Mouse (Mus musculus): ENCODE data around the gene Gm9887. TPM values are rescaled to one million over a fixed set of nuclear protein-coding genes. Genes with fewer than 3 reads are reported as not detected.

Gene Gm9887
- polyA plus RNA-seq, 1 experiment from 2014 or later = 0.51 TPM

Small RNA genes lying within 50 kb of the gene (microRNA-seq; reads per million reads assigned to microRNA genes)
- 0.73 reads per million for gene Gm47299
- not detected for gene Gm47305

Other genes starting within 250 kb of the Gm9887 start
- gene Rps29, start 213.3 kb downstream of the Gm9887 start, polyA plus RNA-seq (2014; fragmentation: Nextera tagmentation; extraction: Ambion mirVana) = 1,138 and 1,407 TPM in 2 replicates
- gene Lrr1, start 203.6 kb downstream of the Gm9887 start, polyA plus RNA-seq (2014; fragmentation: Nextera tagmentation; extraction: Ambion mirVana) = 4.3 and 5.5 TPM in 2 replicates
- gene Rpl36al, start 188.4 kb downstream of the Gm9887 start, polyA plus RNA-seq (2014; fragmentation: Nextera tagmentation; extraction: Ambion mirVana) = 340 and 383 TPM in 2 replicates
- 37.6 and 39.9 TPM in 2 replicates for gene Mgat2, start 188.3 kb downstream of the Gm9887 start, polyA plus RNA-seq (2014; fragmentation: Nextera tagmentation; extraction: Ambion mirVana)
- 12.7 and 15.0 TPM in 2 replicates for gene Gm49383, start 175.4 kb downstream of the Gm9887 start, polyA plus RNA-seq (2014; fragmentation: Nextera tagmentation; extraction: Ambion mirVana)
- 7.0 and 7.6 TPM in 2 replicates for gene Dnaaf2, start 174.0 kb downstream of the Gm9887 start, polyA plus RNA-seq (2014; fragmentation: Nextera tagmentation; extraction: Ambion mirVana)
- gene Gm49384, start 168.2 kb downstream of the Gm9887 start, polyA plus RNA-seq (2014; fragmentation: Nextera tagmentation; extraction: Ambion mirVana) = 11.7 and 13.8 TPM in 2 replicates
- 4.0 and 4.6 TPM in 2 replicates for gene Pole2, start 144.3 kb downstream of the Gm9887 start, polyA plus RNA-seq (2014; fragmentation: Nextera tagmentation; extraction: Ambion mirVana)
- gene Klhdc1, start 131.3 kb downstream of the Gm9887 start, polyA plus RNA-seq (2014; fragmentation: Nextera tagmentation; extraction: Ambion mirVana) = 17.5 and 18.5 TPM in 2 replicates
- gene Klhdc2, start 75.8 kb downstream of the Gm9887 start, polyA plus RNA-seq (2014; fragmentation: Nextera tagmentation; extraction: Ambion mirVana) = 313 and 329 TPM in 2 replicates
- 78.8 and 87.1 TPM in 2 replicates for gene Nemf, start 15.3 kb downstream of the Gm9887 start, polyA plus RNA-seq (2014; fragmentation: Nextera tagmentation; extraction: Ambion mirVana)
- 34.5 and 34.7 TPM in 2 replicates for gene Arf6, start 308 bp downstream of the Gm9887 start, polyA plus RNA-seq (2014; fragmentation: Nextera tagmentation; extraction: Ambion mirVana)
- 19.8 and 22.1 TPM in 2 replicates for gene Vcpkmt, start 210.6 kb upstream of the Gm9887 start, polyA plus RNA-seq (2014; fragmentation: Nextera tagmentation; extraction: Ambion mirVana)

Data from midbrain, embryonic 14.5 days (tissue).